Mouse (Mus musculus) midbrain, embryonic 16.5 days (tissue): Measurements from ENCODE around the gene Rbm18. TPM values are rescaled to one million over a fixed set of nuclear protein-coding genes. Genes with fewer than 3 reads are reported as not detected.
A peak's percentile ranks its signal among the peaks of the same experiment; 100 is the strongest.
"Not testable (repeated sequence)": the region's sequence is repeated elsewhere in the genome, so short reads cannot be mapped to it uniquely, and the experiment has no call there.

Source experiments
- ATAC-seq: fragments of 200-750 bp; cut with Nextera tagmentation; 2 replicates; pipeline ENCODE4 v1.8.0; 2017; ENCODE audit warnings: moderate TSS enrichment
- H3K27ac ChIP-seq: fragments of 300-500 bp; sonication (generic); 2 replicates; pipeline ENCODE4 v1.5.1; 2014; ENCODE audit warnings: mild to moderate bottlenecking, low read length, mixed read lengths
- H3K27me3 ChIP-seq: fragments of 300-500 bp; sonication (generic); 2 replicates; pipeline ENCODE4 v1.6.1; 2014; ENCODE audit warnings: low read depth, low read length, mixed read lengths; ENCODE audit not compliant: control insufficient read depth, insufficient read depth
- H3K36me3 ChIP-seq: fragments of 300-500 bp; sonication (generic); 2 replicates; pipeline ENCODE4 v1.6.1; 2014; ENCODE audit warnings: mild to moderate bottlenecking, low read length, moderate library complexity, mixed read lengths; ENCODE audit not compliant: control insufficient read depth, insufficient read depth
- H3K4me1 ChIP-seq: fragments of 300-500 bp; sonication (generic); 2 replicates; pipeline ENCODE4 v1.6.1; 2014; ENCODE audit warnings: mild to moderate bottlenecking, low read length, mixed read lengths; ENCODE audit not compliant: control insufficient read depth, insufficient read depth
- H3K4me2 ChIP-seq: fragments of 300-500 bp; sonication (generic); 2 replicates; pipeline ENCODE4 v1.6.1; 2014; ENCODE audit warnings: mild to moderate bottlenecking, low read length, mixed read lengths
- H3K4me3 ChIP-seq: fragments of 300-500 bp; sonication (generic); 2 replicates; pipeline ENCODE4 v1.5.1; 2014; ENCODE audit warnings: low read depth, mild to moderate bottlenecking, low read length, moderate library complexity, mixed read lengths
- H3K9ac ChIP-seq: fragments of 300-500 bp; sonication (generic); 2 replicates; pipeline ENCODE4 v1.6.1; 2014; ENCODE audit warnings: low read depth, low read length, mixed read lengths
- H3K9me3 ChIP-seq: fragments of 300-500 bp; sonication (generic); replicated peaks from 2 replicates; pipeline ENCODE4 v1.6.1; 2014; ENCODE audit warnings: mild to moderate bottlenecking, low read length, mixed read lengths; ENCODE audit not compliant: control insufficient read depth, poor library complexity, severe bottlenecking
- WGBS: fragments of 180-500 bp; shearing (Covaris S2); extraction: QIAGEN DNeasy Blood & Tissue Kit; methylation state at CpG from one replicate; pipeline ENCODE4 v1.1.7; 2014; 5-methylcytosine and 5-hydroxymethylcytosine counted together
- polyA plus RNA-seq: library from polyadenylated mRNA; unstranded; fragments of >200 nt; fragmentation: Nextera tagmentation; extraction: Ambion mirVana; gene quantifications from 2 replicates; pipeline ENCODE4 v1.2.1, GENCODE M21; 2015

The Rbm18 gene
- polyA plus RNA-seq, 1 experiment from 2014 or later, result 131 TPM

DNA sequence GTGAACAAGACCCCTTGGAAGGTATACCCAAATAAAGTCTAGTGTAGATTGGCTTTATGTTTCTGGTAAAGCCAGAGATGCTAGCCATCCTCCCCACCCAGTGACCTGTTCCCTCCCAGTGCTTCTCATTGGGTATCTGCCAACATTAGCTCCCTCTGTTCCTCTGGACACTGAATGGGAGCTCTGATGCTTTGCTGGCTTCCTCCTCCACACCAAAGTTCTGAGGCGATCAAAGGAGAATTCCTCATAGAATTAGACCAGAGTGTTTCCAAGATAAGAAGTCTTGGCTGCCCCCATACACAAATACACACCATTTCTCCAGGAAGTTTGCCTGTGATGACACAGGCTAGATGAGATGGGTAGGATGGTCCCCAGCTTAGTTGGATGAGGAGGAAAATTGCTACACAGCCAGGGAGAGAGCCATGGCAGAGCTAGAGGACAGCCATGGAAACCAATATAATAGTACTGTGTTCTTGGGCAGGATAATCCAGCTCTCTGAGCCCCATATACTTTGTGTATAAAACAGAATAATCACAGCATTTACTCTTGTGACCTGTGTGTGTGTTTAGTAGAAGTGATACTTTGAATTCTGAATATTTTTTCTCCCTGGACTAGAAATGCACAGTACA, 31.5 kb upstream of the Rbm18 start:
- Histone ChIP-seq H3K4me1 (no peaks in the 10 kb centered on the region), H3K4me2 (no peak overlapping the region), H3K27me3 (no peaks in the 10 kb centered on the region), H3K9ac (no peak overlapping the region), H3K36me3 (peaks cover 2% of the 10 kb centered on the region; the same call in 1 of the 2 replicates), H3K27ac (no peak overlapping the region), H3K4me3 (no peak overlapping the region), H3K9me3 (no peaks in the 10 kb centered on the region)
- ATAC-seq, result 0 out of 2 replicates have a peak, but pooled peaks have one; percentile 56
- 94% methylated on average over 1 of the region's 1 CpGs for WGBS

DNA sequence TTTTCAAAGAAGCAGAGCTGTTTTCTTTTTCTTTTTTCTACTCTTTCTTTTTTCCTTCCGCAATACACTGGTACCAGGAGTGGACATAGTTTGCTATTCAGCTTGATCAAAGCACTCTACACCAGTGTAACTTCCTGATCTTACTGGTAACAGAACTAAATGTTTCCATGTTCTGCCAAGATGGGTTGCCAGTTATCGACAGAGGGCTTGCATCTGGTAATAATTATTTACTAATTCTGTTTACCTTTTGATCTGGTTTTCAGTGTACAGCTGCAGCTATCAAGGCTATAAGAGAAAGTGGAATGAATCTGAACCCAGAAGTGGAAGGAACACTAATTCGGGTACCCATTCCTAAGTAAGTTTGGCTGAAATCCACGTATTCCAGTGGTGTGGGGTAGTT, 22.8 kb upstream of the Rbm18 start:
- no peak overlapping the region for H3K9ac ChIP-seq
- no peaks in the 10 kb centered on the region for H3K4me1 ChIP-seq
- no peak overlapping the region for H3K27ac ChIP-seq
- no peak for ATAC-seq
- H3K9me3 ChIP-seq, result no peaks in the 10 kb centered on the region
- no peaks in the 10 kb centered on the region for H3K27me3 ChIP-seq
- H3K4me3 ChIP-seq, result no peak overlapping the region
- H3K4me2 ChIP-seq, result no peak overlapping the region
- H3K36me3 ChIP-seq, result no peaks in the 10 kb centered on the region
- 87% methylated on average over 4 of the region's 4 CpGs for WGBS

DNA sequence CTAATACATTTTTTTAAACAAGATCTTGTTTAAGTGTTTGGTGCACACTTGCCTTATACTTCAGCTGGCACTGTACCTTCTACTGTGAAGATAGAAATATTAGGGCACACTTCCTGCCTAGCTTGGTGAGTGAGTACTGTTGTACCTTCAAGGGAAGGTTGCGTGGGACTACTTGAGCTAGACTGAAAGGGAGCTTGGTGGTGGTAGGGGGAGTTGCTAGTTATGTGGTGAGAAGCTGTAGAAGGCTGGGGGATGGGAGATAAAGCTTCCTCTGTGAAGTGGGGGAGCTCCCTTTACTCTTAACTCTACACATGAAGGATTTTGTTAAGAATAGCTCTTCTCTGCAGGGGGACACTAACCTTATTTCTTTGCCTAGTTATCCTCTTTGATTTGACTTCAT, 20.9 kb upstream of the Rbm18 start:
- H3K9ac ChIP-seq, result no peak overlapping the region
- H3K4me3 ChIP-seq, result no peak overlapping the region
- ATAC-seq, result no peak
- no peaks in the 10 kb centered on the region for H3K9me3 ChIP-seq
- WGBS, result 100% methylated on average over 1 of the region's 1 CpGs
- peaks cover 7% of the 10 kb centered on the region for H3K36me3 ChIP-seq
- H3K4me2 ChIP-seq, result no peak overlapping the region
- H3K27ac ChIP-seq, result no peak overlapping the region
- no peaks in the 10 kb centered on the region for H3K27me3 ChIP-seq
- H3K4me1 ChIP-seq, result no peaks in the 10 kb centered on the region

DNA sequence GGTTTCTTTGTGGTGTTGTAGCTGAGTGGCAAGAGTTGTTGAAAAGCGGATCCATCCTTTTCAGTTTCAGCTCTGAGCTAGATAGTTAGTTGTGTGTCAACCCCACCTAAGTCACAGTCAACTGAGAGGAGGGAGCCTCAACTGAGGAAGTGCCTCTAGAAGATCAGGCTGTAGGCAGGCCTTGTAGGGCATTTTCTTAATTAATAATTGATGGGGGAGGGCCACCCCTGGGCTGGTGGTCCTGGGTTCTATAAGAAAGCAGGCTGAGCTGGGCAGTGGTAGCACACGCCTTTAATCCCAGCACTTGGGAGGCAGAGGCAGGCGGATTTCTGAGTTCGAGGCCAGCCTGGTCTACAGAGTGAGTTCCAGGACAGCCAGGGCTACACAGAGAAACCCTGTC, 15.8 kb upstream of the Rbm18 start:
- not testable (repeated sequence) for H3K27me3 ChIP-seq, H3K27ac ChIP-seq, H3K4me2 ChIP-seq, H3K9ac ChIP-seq, H3K9me3 ChIP-seq, ATAC-seq, H3K4me1 ChIP-seq, H3K36me3 ChIP-seq, H3K4me3 ChIP-seq
- WGBS, result 93% methylated on average over 3 of the region's 4 CpGs

DNA sequence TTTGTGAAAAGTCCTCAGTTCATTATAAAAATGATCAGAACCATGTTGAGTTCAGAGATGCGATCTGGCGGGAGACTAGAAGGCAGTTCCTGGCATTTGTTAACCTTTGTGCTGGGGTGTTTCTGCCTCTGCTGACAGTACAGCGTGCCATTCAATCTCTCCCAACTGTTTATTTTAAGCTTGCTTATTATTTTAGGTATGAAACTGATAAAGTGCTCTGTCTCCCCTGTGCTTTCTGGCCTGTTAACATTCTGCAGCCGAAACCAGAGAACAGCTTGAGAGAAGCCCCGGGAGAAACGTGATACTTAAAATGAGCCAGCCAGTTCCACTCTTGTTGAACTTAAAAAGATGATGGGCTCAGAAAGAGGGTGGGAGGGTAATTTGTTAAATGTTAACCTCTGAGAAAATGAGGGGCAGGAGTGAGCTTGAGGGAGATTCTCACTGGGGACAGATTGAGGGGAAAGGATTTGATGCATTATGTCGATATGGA, 12.3 kb upstream of the Rbm18 start:
- Histone ChIP-seq H3K36me3 (peaks cover 5% of the 10 kb centered on the region), H3K4me3 (no peak overlapping the region), H3K9ac (no peak overlapping the region), H3K9me3 (no peaks in the 10 kb centered on the region), H3K4me2 (no peak overlapping the region), H3K4me1 (no peaks in the 10 kb centered on the region), H3K27me3 (no peaks in the 10 kb centered on the region), H3K27ac (no peak overlapping the region)
- WGBS, result 91% methylated on average over 7 of the region's 7 CpGs
- no peak for ATAC-seq

DNA sequence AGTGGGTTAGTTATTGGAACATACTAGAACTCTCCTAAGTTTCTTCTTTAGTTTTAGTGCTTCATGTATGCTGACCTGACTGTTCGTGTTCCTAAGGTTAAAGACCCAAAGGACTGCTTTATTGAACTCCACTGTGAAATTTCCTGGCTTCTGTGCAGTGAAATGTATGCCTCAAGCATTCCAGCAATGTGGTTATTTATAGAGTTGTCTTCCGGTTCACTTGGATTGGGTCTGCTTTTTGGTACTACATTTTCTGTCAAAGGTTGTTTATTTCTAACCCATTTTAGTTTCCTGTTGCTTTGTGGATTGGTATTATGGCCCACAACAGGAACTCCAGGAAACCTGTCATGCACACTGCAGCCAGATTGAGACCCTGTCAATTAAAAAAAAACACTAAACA, 2.5 kb upstream of the Rbm18 start:
- H3K9ac ChIP-seq, result no peak overlapping the region
- H3K4me3 ChIP-seq, result no peak overlapping the region
- H3K36me3 ChIP-seq, result peaks cover 4% of the 10 kb centered on the region; the same call in 1 of the 2 replicates
- no peak overlapping the region for H3K27ac ChIP-seq
- ATAC-seq, result no peak
- H3K4me1 ChIP-seq, result peaks cover 16% of the 10 kb centered on the region
- H3K27me3 ChIP-seq, result no peaks in the 10 kb centered on the region
- no peak overlapping the region for H3K4me2 ChIP-seq
- no peaks in the 10 kb centered on the region for H3K9me3 ChIP-seq
- WGBS, result 84% methylated on average over 2 of the region's 2 CpGs

DNA sequence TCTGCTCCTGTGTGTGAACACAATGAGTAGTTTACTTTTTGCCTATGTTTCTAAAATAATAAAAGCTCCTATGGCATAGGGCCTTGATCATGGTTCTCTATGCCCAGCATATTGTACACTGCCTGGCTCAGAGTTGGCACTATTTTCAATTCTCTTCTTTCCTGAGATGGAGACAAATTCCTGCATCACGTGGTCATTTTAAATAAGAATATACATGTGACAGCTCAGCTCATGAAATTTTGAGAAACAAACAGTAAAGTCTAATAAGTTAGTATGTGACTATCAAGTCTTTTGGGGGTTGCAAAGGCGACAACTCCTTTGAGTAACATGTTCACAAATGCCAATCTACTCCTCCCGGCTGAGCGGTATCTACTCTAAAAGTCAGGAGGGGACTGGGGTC, 686 bp downstream of the Rbm18 start:
- WGBS, result 1% methylated on average over 4 of the region's 4 CpGs
- Histone ChIP-seq H3K9ac (peak overlapping the region; percentile 88), H3K9me3 (no peaks in the 10 kb centered on the region), H3K4me3 (peak overlapping the region; percentile 68), H3K4me1 (peaks cover 16% of the 10 kb centered on the region), H3K27ac (peak overlapping the region; percentile 82), H3K36me3 (peaks cover 11% of the 10 kb centered on the region), H3K4me2 (peak overlapping the region; percentile 61), H3K27me3 (no peaks in the 10 kb centered on the region)
- peak; percentile 23; the same call in 1 of the 2 replicates for ATAC-seq

DNA sequence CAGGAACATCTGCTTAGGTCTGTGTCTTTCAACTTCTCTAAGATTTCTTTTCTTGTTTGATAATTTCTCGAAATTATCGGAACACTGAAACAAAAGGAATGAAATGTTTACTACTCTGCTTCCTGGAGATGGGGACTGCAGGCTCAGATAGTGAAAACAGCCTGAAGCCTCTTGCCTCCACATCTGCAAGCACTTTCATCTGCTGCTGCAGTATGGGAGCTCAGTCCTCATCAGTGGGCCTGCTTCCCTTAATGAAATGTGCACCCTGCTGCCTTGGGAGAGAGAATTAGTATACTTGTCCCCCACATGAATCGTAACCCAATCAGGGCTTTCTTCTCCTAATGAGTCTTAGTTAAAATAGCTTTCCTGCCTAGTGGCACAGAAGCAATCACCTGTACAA, 7.5 kb downstream of the Rbm18 start:
- Histone ChIP-seq H3K36me3 (peaks cover 29% of the 10 kb centered on the region), H3K4me2 (no peak overlapping the region), H3K27me3 (no peaks in the 10 kb centered on the region), H3K4me1 (no peaks in the 10 kb centered on the region), H3K9me3 (no peaks in the 10 kb centered on the region), H3K4me3 (no peak overlapping the region), H3K27ac (no peak overlapping the region), H3K9ac (no peak overlapping the region)
- 91% methylated on average over 3 of the region's 3 CpGs for WGBS
- no peak for ATAC-seq

DNA sequence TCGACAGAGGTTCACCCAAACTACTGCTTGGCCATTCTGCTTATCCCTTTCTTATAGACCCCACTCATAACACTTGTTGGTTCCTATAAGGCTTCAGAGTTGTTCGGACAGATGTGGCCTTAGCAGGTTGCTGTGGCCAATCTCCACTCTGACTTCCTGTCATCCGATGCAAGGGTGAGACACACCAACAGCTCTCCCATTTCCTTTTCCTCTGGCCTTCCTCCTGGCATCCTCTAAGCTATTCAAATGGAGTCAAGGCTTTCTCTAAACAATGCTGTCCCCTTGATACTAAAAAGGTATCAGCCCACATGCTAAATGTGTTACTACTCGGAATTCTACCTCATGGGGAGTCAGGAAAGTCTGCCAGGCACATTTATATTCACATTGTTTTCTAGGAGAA, 8.6 kb downstream of the Rbm18 start:
- Histone ChIP-seq H3K9me3 (no peaks in the 10 kb centered on the region), H3K4me1 (no peaks in the 10 kb centered on the region), H3K27me3 (no peaks in the 10 kb centered on the region), H3K36me3 (peaks cover 25% of the 10 kb centered on the region), H3K27ac (no peak overlapping the region), H3K4me2 (no peak overlapping the region), H3K9ac (no peak overlapping the region), H3K4me3 (no peak overlapping the region)
- 83% methylated on average over 4 of the region's 4 CpGs for WGBS
- no peak for ATAC-seq
